Mouse (Mus musculus): ENCODE measurements at regions not wholly inside any gene's neighbourhood (a gene's known extent, or its start where the extent isn't known, plus 50 kb on each side); places are given as distances from the start of the nearest gene placed in this dataset.

GRCm38 (mm10) chr2:133614672-133615071 lies 62.7 kb downstream of the Bmp2 start:
- Histone ChIP-seq H3K9ac (ENCODE audit: low read depth, low read length) (no peak overlapping the region), H3K27me3 (ENCODE audit: control insufficient read depth, insufficient read depth, low read depth, low read length) (peaks cover 3% of the 10 kb centered on the region), H3K36me3 (ENCODE audit: control insufficient read depth, insufficient read depth) (no peaks in the 10 kb centered on the region), H3K4me1 (ENCODE audit: control insufficient read depth, low read depth, low read length) (no peaks in the 10 kb centered on the region), H3K9me3 (replicated peaks; ENCODE audit: control insufficient read depth, low read length) (no peaks in the 10 kb centered on the region), H3K27ac (ENCODE audit: low read length) (no peak overlapping the region), H3K4me2 (ENCODE audit: low read depth, low read length) (no peak overlapping the region), H3K4me3 (ENCODE audit: low read depth, low read length) (no peak overlapping the region)
- 25% methylated on average over 4 of the region's 4 CpGs for WGBS (ENCODE audit: insufficient replicate concordance)
- no peak for ATAC-seq (ENCODE audit: low read depth)

DNA sequence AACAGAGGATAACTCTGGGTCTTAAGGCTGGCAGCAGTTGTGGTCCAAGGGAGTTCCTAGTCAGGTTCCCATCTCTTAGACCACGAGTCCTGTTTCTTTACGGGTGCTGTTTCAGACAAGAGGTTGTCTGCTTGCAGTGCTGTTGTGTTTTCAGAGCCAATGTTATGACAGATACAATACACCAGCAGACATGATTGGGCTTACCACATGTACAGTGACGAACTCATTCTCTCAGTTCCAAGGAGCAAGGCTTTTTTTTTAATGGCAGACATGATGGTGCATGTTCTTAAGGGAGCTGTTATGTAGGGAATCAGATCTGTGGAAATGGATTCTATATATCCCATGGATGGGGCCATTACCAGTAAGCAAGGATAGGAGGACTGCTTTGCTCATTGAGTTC lies 63.3 kb downstream of the Bmp2 start:
- H3K27ac ChIP-seq (ENCODE audit: low read length): no peak overlapping the region
- H3K36me3 ChIP-seq (ENCODE audit: control insufficient read depth, insufficient read depth): no peaks in the 10 kb centered on the region
- no peak for ATAC-seq (ENCODE audit: low read depth)
- H3K4me2 ChIP-seq (ENCODE audit: low read depth, low read length): no peak overlapping the region
- no peaks in the 10 kb centered on the region for H3K9me3 ChIP-seq (replicated peaks; ENCODE audit: control insufficient read depth, low read length)
- H3K9ac ChIP-seq (ENCODE audit: low read depth, low read length): no peak overlapping the region
- H3K4me1 ChIP-seq (ENCODE audit: control insufficient read depth, low read depth, low read length): no peaks in the 10 kb centered on the region
- no peak overlapping the region for H3K4me3 ChIP-seq (ENCODE audit: low read depth, low read length)
- peaks cover 3% of the 10 kb centered on the region for H3K27me3 ChIP-seq (ENCODE audit: control insufficient read depth, insufficient read depth, low read depth, low read length)
- 47% methylated on average over 3 of the region's 3 CpGs for WGBS (ENCODE audit: insufficient replicate concordance)

- no peak for ATAC-seq (ENCODE audit: low read depth)
- 40% methylated on average over 3 of the region's 3 CpGs for WGBS (ENCODE audit: insufficient replicate concordance)
- H3K4me2 ChIP-seq (ENCODE audit: low read depth, low read length): no peak overlapping the region
These were observed 65.4 kb downstream of the Bmp2 start for GRCm38 (mm10) chr2:133617317-133617835.

GRCm38 (mm10) chr2:133622523-133622922 lies 70.6 kb downstream of the Bmp2 start:
- Histone ChIP-seq H3K27ac (ENCODE audit: low read length) (no peak overlapping the region), H3K4me3 (ENCODE audit: low read depth, low read length) (no peak overlapping the region), H3K36me3 (ENCODE audit: control insufficient read depth, insufficient read depth) (no peaks in the 10 kb centered on the region), H3K9me3 (replicated peaks; ENCODE audit: control insufficient read depth, low read length) (no peaks in the 10 kb centered on the region), H3K9ac (ENCODE audit: low read depth, low read length) (no peak overlapping the region), H3K27me3 (ENCODE audit: control insufficient read depth, insufficient read depth, low read depth, low read length) (peaks cover 8% of the 10 kb centered on the region), H3K4me2 (ENCODE audit: low read depth, low read length) (no peak overlapping the region), H3K4me1 (ENCODE audit: control insufficient read depth, low read depth, low read length) (no peaks in the 10 kb centered on the region)
- no peak for ATAC-seq (ENCODE audit: low read depth)
- 24% methylated on average over 2 of the region's 2 CpGs for WGBS (ENCODE audit: insufficient replicate concordance)

More at GRCm38 (mm10) chr2:133617317-133617835, 65.4 kb downstream of the Bmp2 start:
- no peaks in the 10 kb centered on the region for H3K4me1 ChIP-seq (ENCODE audit: control insufficient read depth, low read depth, low read length)
- H3K27ac ChIP-seq (ENCODE audit: low read length): no peak overlapping the region
- peaks cover 4% of the 10 kb centered on the region for H3K27me3 ChIP-seq (ENCODE audit: control insufficient read depth, insufficient read depth, low read depth, low read length)
- no peak overlapping the region for H3K9ac ChIP-seq (ENCODE audit: low read depth, low read length)
- H3K4me3 ChIP-seq (ENCODE audit: low read depth, low read length): no peak overlapping the region
- no peaks in the 10 kb centered on the region for H3K36me3 ChIP-seq (ENCODE audit: control insufficient read depth, insufficient read depth)
- H3K9me3 ChIP-seq (replicated peaks; ENCODE audit: control insufficient read depth, low read length): no peaks in the 10 kb centered on the region

DNA sequence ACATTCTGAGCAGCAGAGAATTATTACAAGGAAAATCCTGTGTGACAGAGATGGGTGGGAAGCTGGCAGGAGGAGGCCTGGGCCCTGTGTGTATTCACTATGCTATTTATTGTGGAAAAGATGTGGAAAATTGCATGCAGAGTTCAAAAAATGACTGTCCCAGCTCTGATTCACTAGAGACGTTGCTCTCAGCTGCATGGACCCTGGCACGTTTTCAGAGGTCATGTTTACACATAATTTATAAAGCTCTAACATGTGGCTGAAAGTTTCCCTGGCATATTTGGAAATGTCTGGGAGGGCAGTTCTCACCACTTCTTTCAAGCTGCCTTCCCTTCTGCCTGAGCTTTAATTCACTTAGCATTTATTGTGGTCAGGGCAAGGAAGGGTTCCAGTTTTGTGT lies 73.6 kb downstream of the Bmp2 start:
- H3K4me3 ChIP-seq (ENCODE audit: low read depth, low read length): no peak overlapping the region
- no peaks in the 10 kb centered on the region for H3K4me1 ChIP-seq (ENCODE audit: control insufficient read depth, low read depth, low read length)
- H3K27ac ChIP-seq (ENCODE audit: low read length): no peak overlapping the region
- no peaks in the 10 kb centered on the region for H3K36me3 ChIP-seq (ENCODE audit: control insufficient read depth, insufficient read depth)
- WGBS (ENCODE audit: insufficient replicate concordance): 55% methylated on average over 2 of the region's 2 CpGs
- ATAC-seq (ENCODE audit: low read depth): no peak
- H3K4me2 ChIP-seq (ENCODE audit: low read depth, low read length): no peak overlapping the region
- H3K9ac ChIP-seq (ENCODE audit: low read depth, low read length): no peak overlapping the region
- H3K9me3 ChIP-seq (replicated peaks; ENCODE audit: control insufficient read depth, low read length): no peaks in the 10 kb centered on the region
- H3K27me3 ChIP-seq (ENCODE audit: control insufficient read depth, insufficient read depth, low read depth, low read length): peaks cover 8% of the 10 kb centered on the region

GRCm38 (mm10) chr2:133628874-133629273 lies 76.9 kb downstream of the Bmp2 start:
- H3K36me3 ChIP-seq (ENCODE audit: control insufficient read depth, insufficient read depth): no peaks in the 10 kb centered on the region
- no peak for ATAC-seq (ENCODE audit: low read depth)
- no peak overlapping the region for H3K27ac ChIP-seq (ENCODE audit: low read length)
- peaks cover 6% of the 10 kb centered on the region; the same call in 1 of the 2 replicates for H3K27me3 ChIP-seq (ENCODE audit: control insufficient read depth, insufficient read depth, low read depth, low read length)
- H3K9me3 ChIP-seq (replicated peaks; ENCODE audit: control insufficient read depth, low read length): no peaks in the 10 kb centered on the region
- WGBS (ENCODE audit: insufficient replicate concordance): 73% methylated on average over 6 of the region's 6 CpGs
- no peak overlapping the region for H3K4me2 ChIP-seq (ENCODE audit: low read depth, low read length)
- H3K4me3 ChIP-seq (ENCODE audit: low read depth, low read length): no peak overlapping the region
- no peaks in the 10 kb centered on the region for H3K4me1 ChIP-seq (ENCODE audit: control insufficient read depth, low read depth, low read length)
- H3K9ac ChIP-seq (ENCODE audit: low read depth, low read length): no peak overlapping the region

GRCm38 (mm10) chr2:133635434-133635833 lies 83.5 kb downstream of the Bmp2 start:
- Histone ChIP-seq H3K9ac (ENCODE audit: low read depth, low read length) (no peak overlapping the region), H3K4me3 (ENCODE audit: low read depth, low read length) (no peak overlapping the region), H3K27ac (ENCODE audit: low read length) (no peak overlapping the region), H3K9me3 (replicated peaks; ENCODE audit: control insufficient read depth, low read length) (no peaks in the 10 kb centered on the region), H3K27me3 (ENCODE audit: control insufficient read depth, insufficient read depth, low read depth, low read length) (no peaks in the 10 kb centered on the region), H3K36me3 (ENCODE audit: control insufficient read depth, insufficient read depth) (no peaks in the 10 kb centered on the region), H3K4me2 (ENCODE audit: low read depth, low read length) (no peak overlapping the region), H3K4me1 (ENCODE audit: control insufficient read depth, low read depth, low read length) (no peaks in the 10 kb centered on the region)
- no peak for ATAC-seq (ENCODE audit: low read depth)
- 0% methylated on average over 1 of the region's 1 CpGs for WGBS (ENCODE audit: insufficient replicate concordance)

- 43% methylated on average over 6 of the region's 6 CpGs for WGBS (ENCODE audit: insufficient replicate concordance)
- H3K27me3 ChIP-seq (ENCODE audit: control insufficient read depth, insufficient read depth, low read depth, low read length): no peaks in the 10 kb centered on the region
- H3K4me2 ChIP-seq (ENCODE audit: low read depth, low read length): no peak overlapping the region
- H3K36me3 ChIP-seq (ENCODE audit: control insufficient read depth, insufficient read depth): no peaks in the 10 kb centered on the region
- no peak for ATAC-seq (ENCODE audit: low read depth)
- H3K9me3 ChIP-seq (replicated peaks; ENCODE audit: control insufficient read depth, low read length): no peaks in the 10 kb centered on the region
- H3K9ac ChIP-seq (ENCODE audit: low read depth, low read length): no peak overlapping the region
- H3K27ac ChIP-seq (ENCODE audit: low read length): no peak overlapping the region
- no peak overlapping the region for H3K4me3 ChIP-seq (ENCODE audit: low read depth, low read length)
- H3K4me1 ChIP-seq (ENCODE audit: control insufficient read depth, low read depth, low read length): no peaks in the 10 kb centered on the region
These were observed 98.0 kb downstream of the Bmp2 start for GRCm38 (mm10) chr2:133649874-133650481.

- Histone ChIP-seq H3K9me3 (replicated peaks; ENCODE audit: control insufficient read depth, low read length) (no peaks in the 10 kb centered on the region), H3K27me3 (ENCODE audit: control insufficient read depth, insufficient read depth, low read depth, low read length) (no peaks in the 10 kb centered on the region), H3K27ac (ENCODE audit: low read length) (no peak overlapping the region), H3K36me3 (ENCODE audit: control insufficient read depth, insufficient read depth) (no peaks in the 10 kb centered on the region), H3K4me3 (ENCODE audit: low read depth, low read length) (no peak overlapping the region), H3K4me1 (ENCODE audit: control insufficient read depth, low read depth, low read length) (no peaks in the 10 kb centered on the region), H3K9ac (ENCODE audit: low read depth, low read length) (no peak overlapping the region), H3K4me2 (ENCODE audit: low read depth, low read length) (no peak overlapping the region)
- 75% methylated on average over 9 of the region's 9 CpGs for WGBS (ENCODE audit: insufficient replicate concordance)
- ATAC-seq (ENCODE audit: low read depth): no peak
These were observed 114.5 kb downstream of the Bmp2 start for GRCm38 (mm10) chr2:133666331-133667054.

Data from liver, embryonic 16.5 days (tissue).